Mouse (Mus musculus) gastrocnemius, adult 2 months (tissue): ENCODE data around the gene Zfp131. TPM values are rescaled to one million over a fixed set of nuclear protein-coding genes. Genes with fewer than 3 reads are reported as not detected.

Experiments
- DNase-seq: peaks from one replicate; pipeline ENCODE4 v3.0.0; 2022
- H3K27ac ChIP-seq: fragments of 200-600 bp; 2 replicates; pipeline ENCODE4 v1.8.1; 2022; ENCODE audit warnings: mild to moderate bottlenecking
- H3K4me3 ChIP-seq: fragments of 200-600 bp; 2 replicates; pipeline ENCODE4 v1.8.1; 2022; ENCODE audit warnings: mild to moderate bottlenecking, moderate library complexity
- CTCF ChIP-seq: fragments of 200-600 bp; IDR thresholded peaks from 2 replicates; pipeline ENCODE4 v1.8.1; 2022; ENCODE audit warnings: antibody characterized with exemption, mild to moderate bottlenecking, moderate library complexity
- intact Hi-C: fragments of 180-260 bp; cut with DNase I; formaldehyde crosslinking; loops from one replicate; pipeline ENCODE4 v1.15.1; 2025
- total RNA-seq, 2 experiments: library from RNA; stranded (reverse); gene quantifications; 2 replicates each; pipeline ENCODE4 v1.2.3; 2021

Zfp131 gene
- total RNA-seq, 2 experiments from 2014 or later, result 22.2 to 24.1 TPM

DNA sequence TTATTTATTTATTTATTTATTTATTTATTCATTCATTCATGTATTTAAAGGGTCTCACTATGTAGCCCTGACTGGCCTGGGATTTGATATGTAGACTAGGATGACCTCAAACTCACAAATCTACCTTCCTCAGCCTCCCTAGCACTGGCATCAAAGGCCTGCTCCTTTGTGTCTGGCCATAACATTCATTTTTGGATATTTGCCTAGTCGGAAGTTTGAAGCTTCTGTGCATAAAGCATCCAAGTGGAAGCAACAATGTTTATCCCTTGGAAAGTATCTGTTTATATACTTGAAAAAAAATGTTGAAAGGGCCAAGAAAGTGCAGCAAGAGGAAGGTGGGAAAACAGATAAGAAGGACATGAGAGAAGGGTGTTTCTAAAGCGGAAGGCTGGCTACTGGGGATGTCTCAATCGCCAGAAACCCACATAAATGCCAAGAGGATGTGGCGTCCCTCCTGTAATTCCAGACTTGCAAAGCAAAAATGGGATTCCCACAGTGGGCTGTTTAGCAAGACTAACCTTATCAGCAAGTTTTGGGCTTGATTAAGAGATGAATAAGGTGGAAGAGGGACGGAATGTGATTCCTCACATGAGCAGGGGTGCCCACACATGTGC is 2.2 kb upstream of the Zfp131 start:
- Histone ChIP-seq H3K27ac (no peak overlapping the region), H3K4me3 (no peak overlapping the region)
- no peak for TF ChIP-seq CTCF
- intact Hi-C loops, result loop anchor here (5.0 kb wide), 1 partner anchor 36 kb away; the partner anchor contains the start of gene Nim1k
- no peak for DNase-seq

DNA sequence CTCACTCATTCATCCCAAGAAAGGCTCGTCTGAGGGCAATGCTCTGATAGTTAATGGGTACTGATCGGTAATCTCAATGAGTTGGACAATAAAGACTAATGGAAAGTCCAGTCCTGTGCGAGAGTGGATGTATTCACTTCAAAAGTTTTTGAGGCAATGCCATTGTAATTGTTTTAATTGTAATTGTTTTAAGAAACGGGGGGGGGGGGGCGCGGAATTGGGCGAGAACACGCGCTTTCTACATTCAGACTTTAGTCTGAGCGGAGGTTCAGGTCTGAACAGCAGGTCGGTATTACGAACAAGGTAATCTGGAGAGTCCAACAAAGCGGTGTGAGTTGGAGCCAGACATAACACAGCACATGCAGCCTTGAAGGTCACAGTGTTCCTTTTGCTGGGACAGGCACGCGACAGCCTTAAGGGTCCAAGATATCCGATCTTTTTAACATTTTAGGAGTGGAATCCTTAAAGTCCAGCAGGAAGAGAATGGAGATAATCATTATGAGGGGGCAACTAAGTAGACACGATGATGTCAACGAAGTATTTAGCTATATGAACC is 969 bp upstream of the Zfp131 start:
- no peak for TF ChIP-seq CTCF
- Histone ChIP-seq H3K4me3 (peak overlapping the region; percentile 96), H3K27ac (peak overlapping the region; percentile 99)
- DNase-seq, result no peak
- intact Hi-C loops, result loop anchor here (2.0 to 5.0 kb wide), 2 partner anchors 34 to 101 kb away; partner anchors contain the start of genes Hmgcs1 and Nim1k

DNA sequence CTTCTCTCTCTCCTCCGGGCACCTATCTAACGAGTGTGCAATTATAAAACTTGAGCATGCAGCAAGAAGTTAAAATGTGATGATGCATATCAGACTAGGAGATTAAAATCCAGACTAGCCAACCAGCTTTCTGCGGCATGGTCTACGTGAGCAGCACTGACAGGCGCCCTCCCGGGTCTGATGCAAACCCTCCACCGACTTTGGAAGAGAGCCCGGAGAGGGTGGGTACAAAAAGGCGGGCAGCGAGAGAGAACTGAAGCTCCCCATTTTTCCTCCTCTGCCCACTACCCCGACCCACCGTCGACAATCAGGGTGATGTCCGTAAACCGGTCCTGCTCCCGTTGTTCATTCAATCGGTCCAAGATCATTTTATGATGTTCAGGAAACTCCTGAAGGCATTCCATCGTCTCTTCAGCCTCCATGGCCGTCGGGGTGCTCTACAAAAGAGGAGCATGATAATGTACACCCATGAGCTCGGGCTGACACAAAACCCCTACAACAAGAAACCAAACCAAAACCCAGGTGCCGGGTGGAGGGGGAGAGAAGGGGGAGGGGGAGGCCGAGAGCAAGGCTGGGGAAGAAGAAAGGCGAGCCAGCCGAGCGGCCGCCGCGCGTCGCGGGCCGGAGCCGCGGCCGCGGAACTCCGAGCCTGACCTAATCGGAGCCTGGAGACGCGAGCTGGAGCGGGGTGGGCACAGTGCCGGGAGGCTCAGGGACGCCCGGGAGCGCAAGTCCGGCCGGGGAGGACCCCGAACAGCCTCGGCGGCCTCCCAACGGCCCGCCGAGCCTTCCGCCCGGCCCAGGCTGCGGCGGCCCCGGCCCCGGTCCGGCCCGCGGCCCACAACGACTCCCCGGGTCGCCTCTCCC is 605 bp downstream of the Zfp131 start:
- intact Hi-C loops, result loop anchor here (2.0 to 5.0 kb wide), 2 partner anchors 33 to 99 kb away; partner anchors contain the start of genes Hmgcs1 and Nim1k
- peak; percentile 89 for DNase-seq
- peak overlapping the region; percentile 96 for H3K4me3 ChIP-seq
- TF ChIP-seq CTCF, result no peak
- H3K27ac ChIP-seq, result peak overlapping the region; percentile 99

DNA sequence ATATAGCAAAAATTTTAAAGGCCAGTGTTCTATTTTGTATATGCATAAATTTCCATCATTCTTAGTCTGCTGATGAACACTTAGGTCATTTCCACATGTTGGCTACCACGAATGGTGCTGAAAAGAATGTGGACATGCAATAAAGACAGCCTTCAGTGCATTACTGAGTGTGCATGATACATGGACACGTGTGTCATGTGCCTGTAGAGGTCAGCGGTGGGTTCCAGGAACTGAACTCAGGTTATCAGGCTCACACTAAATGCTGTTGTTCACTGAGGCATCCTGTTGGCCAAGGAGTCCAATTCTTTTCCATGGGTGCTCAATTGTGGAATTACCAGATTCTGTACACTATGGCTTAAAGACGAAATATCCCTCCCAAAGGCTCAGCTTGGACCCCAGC is 7.1 kb downstream of the Zfp131 start:
- intact Hi-C loops, result no loop called here
- no peak for TF ChIP-seq CTCF
- DNase-seq, result no peak
- no peak overlapping the region for H3K4me3 ChIP-seq
- no peak overlapping the region for H3K27ac ChIP-seq

DNA sequence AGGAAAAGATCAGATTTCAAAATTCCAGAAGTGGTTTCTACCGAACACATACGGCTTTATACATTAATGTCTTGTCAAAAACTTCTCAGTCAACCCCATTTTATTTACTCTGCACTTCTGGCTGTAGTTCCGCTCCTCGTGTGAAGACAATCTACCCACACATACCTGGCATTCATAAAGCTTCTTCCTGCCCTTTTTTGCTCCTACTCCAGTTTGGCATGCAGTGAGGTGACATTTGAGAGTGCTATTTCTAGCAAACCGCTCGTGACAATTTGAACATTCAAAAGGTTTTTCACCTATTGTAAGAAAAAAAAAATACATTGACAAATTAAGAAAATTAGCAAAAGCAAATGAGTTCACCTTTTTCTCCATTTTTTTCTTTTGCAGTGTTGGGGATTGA is 22.1 kb downstream of the Zfp131 start:
- intact Hi-C loops, result no loop called here
- Histone ChIP-seq H3K4me3 (peak overlapping the region; percentile 18), H3K27ac (peak overlapping the region; percentile 74)
- no peak for DNase-seq
- no peak for TF ChIP-seq CTCF

DNA sequence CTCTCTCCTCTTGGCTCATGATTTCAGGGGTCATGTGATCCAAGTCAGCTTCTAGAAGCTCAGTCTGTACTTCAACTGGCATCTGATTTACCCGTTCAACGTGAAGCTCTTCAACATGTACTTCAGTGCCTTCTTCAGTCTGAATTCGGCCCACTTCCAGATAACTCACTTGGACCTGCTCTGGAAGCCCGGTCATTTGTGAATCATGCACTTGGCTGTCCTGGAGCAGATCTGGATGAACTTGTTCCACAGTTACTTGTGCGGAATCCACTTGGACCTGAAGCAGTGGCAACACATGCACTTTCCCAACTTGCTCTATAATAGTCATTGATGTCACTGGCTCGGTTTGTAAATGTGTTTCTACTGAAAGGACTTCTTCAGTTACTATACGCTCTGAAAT is 24.2 kb downstream of the Zfp131 start:
- H3K4me3 ChIP-seq, result no peak overlapping the region
- peak; percentile 23 for DNase-seq
- TF ChIP-seq CTCF, result no peak
- intact Hi-C loops, result no loop called here
- no peak overlapping the region for H3K27ac ChIP-seq

DNA sequence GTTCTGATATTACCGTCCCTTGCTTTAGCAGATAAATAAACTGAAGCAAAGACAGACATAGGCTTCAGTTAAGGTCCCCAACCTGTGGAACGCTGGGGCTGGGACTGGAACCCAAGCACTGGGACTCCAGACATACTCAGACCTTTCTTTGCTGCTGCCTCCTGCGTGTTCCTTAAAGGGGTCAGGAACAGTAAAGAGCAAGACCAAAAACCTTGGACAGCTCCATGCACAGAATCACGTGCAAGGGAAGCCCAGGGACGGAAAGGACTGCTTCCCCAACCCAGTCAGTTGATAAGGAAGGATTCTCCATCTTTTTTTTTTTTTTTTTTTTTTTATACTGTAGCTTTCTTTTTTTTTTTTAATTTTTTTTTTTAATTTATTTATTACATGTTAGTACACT is 33.9 kb downstream of the Zfp131 start:
- TF ChIP-seq CTCF, result no peak
- no peak for DNase-seq
- Histone ChIP-seq H3K27ac (peak overlapping the region; percentile 91; the same call in 1 of the 2 replicates), H3K4me3 (peak overlapping the region; percentile 88)
- intact Hi-C loops, result loop anchor here (5.0 kb wide), 1 partner anchor 35 kb away; the partner anchor contains the start of gene Zfp131

DNA sequence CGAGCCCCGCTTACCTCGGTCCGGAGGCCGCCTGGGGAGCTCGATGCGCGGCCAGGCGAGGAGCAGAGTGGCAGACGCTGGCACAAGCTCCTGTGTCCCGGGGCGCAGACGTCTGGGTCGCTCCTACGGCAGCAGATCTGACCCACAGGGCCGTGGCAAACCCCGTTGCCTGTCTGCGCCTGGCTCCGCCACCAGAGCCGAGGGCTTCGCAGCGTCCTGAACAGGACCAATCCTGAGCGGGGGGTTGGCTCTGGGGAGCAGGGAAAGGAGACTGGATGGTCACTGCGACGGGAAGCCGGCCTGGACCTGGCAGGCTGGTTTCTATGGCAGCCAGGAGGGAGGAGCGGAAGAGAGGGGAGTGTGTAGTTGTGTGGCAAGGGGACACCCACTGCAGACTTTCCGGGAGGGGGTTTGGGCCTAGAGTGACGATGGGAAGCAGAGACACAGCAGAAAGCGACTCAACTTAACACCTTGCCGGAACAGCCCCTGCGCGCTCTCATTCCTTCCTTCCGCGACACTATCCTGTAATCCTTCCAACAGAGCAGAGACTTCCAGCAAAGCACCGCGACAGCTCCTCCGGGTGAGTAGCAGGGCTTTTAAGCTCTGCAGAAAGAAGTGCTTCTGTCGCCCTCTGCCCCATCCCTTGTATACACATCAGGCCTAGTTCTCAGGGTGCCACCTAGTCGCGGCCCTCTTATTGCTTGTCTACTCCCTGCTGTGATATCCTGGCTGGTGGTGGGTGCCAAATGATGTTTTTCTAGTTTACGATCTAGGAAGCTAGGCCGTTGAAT is 34.8 kb downstream of the Zfp131 start, which contains the start of gene Nim1k:
Nim1k (minus strand) TSS at position 202 of the 791 bp plus-strand sequence.
- Histone ChIP-seq H3K4me3 (peak within 1 kb of the TSS; percentile 88), H3K27ac (peak within 1 kb of the TSS; percentile 91)
- intact Hi-C loops, result loop anchor here (5.0 kb wide), 1 partner anchor 36 kb away; the partner anchor contains the start of gene Zfp131
- peak; percentile 90 for DNase-seq
- TF ChIP-seq CTCF, result no peak

DNA sequence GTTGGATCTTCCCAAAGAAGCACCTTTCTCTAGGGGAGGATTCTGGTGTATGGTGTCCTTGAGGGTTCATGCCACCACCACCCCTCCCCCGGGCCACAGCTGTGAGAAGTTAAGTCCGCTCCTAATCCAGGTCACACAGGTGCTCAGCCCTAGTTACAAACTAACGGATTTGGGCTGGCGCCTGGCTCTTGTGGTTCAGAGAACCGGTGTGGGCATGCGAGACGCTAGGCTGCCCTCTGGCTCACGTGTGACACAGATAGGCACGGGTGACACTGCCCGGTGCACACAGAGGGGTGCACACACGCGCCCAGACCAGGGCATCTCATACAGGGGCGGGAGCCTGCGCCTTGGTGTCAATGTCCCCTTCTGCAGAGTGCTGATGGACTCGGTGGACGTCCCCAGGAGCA is 35.5 kb downstream of the Zfp131 start:
- intact Hi-C loops, result loop anchor here (5.0 kb wide), 1 partner anchor 37 kb away; the partner anchor contains the start of gene Zfp131
- DNase-seq, result no peak
- Histone ChIP-seq H3K27ac (peak overlapping the region; percentile 91), H3K4me3 (peak overlapping the region; percentile 88)
- no peak for TF ChIP-seq CTCF

DNA sequence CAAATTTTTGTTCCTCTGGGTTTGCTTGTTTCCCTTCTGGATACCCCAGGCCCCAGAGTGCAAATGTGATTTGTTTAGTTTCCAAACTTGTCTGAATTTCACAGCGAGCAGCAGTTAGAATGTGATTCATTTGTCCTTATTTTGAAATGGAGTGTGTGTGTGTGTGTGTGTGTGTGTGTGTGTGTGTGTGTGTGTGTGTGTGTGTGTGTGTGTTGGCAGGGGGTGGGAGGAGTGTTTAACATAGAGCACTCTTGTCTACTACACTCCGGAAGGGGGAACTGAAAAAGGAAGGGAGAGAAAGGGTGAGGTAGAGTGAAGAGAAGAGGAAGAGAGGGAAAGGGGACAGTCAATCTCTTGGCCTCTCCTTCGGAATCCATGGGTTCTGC is 36.1 kb downstream of the Zfp131 start:
- no peak for TF ChIP-seq CTCF
- peak overlapping the region; percentile 91 for H3K27ac ChIP-seq
- intact Hi-C loops, result loop anchor here (5.0 kb wide), 1 partner anchor 38 kb away; the partner anchor contains the start of gene Zfp131
- peak overlapping the region; percentile 88 for H3K4me3 ChIP-seq
- DNase-seq, result no peak

DNA sequence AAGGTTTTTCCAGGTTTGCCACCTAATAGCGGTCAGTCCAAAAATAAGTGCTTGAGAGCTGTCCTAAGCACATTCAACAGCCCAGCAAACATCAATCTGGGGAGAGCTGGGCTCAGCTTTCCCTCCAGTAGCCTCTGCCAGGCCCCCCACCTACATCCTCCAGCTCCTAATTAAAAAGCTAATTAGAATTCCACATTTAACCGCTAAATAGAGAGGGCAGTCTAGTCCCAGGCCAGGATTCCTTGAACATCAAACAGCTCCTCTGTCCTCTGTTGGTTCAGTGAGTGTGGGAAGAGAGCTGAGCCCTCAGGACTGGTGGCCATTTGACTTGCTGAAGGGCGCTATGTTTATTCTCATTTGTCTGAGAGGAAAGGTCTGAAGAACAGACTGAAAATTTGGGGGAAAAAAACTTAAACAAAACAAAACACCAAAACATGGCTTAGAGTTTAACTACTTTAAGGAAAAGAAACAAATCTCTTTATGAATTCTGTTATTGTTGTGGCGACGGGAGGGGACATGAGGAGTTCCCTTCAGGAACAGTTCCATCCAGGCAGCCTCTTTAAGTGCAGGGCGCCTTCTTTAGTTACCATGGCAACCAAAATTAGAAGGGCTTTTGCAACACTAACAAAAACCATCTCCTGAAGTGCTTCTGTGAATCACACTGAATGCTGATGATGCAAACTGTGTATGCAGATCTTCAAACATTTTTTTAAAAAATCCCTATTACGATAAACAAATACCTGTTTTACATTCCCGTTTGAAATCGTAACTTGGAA is 36.6 kb downstream of the Zfp131 start:
- H3K4me3 ChIP-seq, result no peak overlapping the region
- H3K27ac ChIP-seq, result no peak overlapping the region; the same call in 1 of the 2 replicates
- no peak for TF ChIP-seq CTCF
- no peak for DNase-seq
- intact Hi-C loops, result no loop called here
